Mouse (Mus musculus) liver, adult 2 months (tissue): ENCODE data around the gene Dock9. TPM values are rescaled to one million over a fixed set of nuclear protein-coding genes. Genes with fewer than 3 reads are reported as not detected.

Source experiments
- DNase-seq: peaks from one replicate; pipeline ENCODE4 v3.0.0-alpha.2; 2011; ENCODE audit warnings: low read depth, low spot score; ENCODE audit errors: extremely low read depth
- H3K27ac ChIP-seq: fragments of 200-500 bp; replicated peaks from 2 replicates; pipeline ENCODE4 v1.5.1; 2012; ENCODE audit warnings: low read depth, mild to moderate bottlenecking, control low read depth, inconsistent platforms, low read length; ENCODE audit not compliant: insufficient read depth
- H3K27me3 ChIP-seq: fragments of 200-500 bp; 2 replicates; pipeline ENCODE4 v1.6.1; 2012; ENCODE audit warnings: mild to moderate bottlenecking, moderate library complexity, low read length, inconsistent platforms; ENCODE audit not compliant: control insufficient read depth, insufficient read depth
- H3K36me3 ChIP-seq: fragments of 200-500 bp; 2 replicates; pipeline ENCODE4 v1.6.1; 2012; ENCODE audit warnings: low read length, inconsistent platforms; ENCODE audit not compliant: control insufficient read depth, insufficient read depth
- H3K4me1 ChIP-seq: fragments of 200-500 bp; 2 replicates; pipeline ENCODE4 v1.6.1; 2011; ENCODE audit warnings: low read length; ENCODE audit not compliant: control insufficient read depth, insufficient read depth
- H3K4me3 ChIP-seq: fragments of 200-500 bp; 2 replicates; pipeline ENCODE4 v1.5.1; 2011; ENCODE audit warnings: low read depth, mild to moderate bottlenecking, control low read depth, low read length, moderate library complexity; ENCODE audit not compliant: insufficient read depth
- H3K79me2 ChIP-seq: fragments of 200-500 bp; 2 replicates; pipeline ENCODE4 v1.6.1; 2012; ENCODE audit warnings: inconsistent platforms, mild to moderate bottlenecking, low read length, moderate library complexity; ENCODE audit not compliant: control insufficient read depth, insufficient read depth
- H3K9ac ChIP-seq: fragments of 200-500 bp; 2 replicates; pipeline ENCODE4 v1.6.1; 2012; ENCODE audit warnings: low read depth, mild to moderate bottlenecking, control low read depth, inconsistent platforms, low read length
- CTCF ChIP-seq: fragments of 200-500 bp; IDR thresholded peaks from 2 replicates; pipeline ENCODE4 v1.5.1; 2011; ENCODE audit warnings: low read depth, low read length, control low read depth
- POLR2A ChIP-seq: fragments of 200-500 bp; IDR thresholded peaks from 2 replicates; pipeline ENCODE4 v1.6.1; 2011; ENCODE audit warnings: low read length, control low read depth; ENCODE audit not compliant: insufficient read depth; ENCODE audit errors: extremely low read depth
- WGBS: fragments of 180-500 bp; shearing (Covaris S2); methylation state at CpG from one replicate; pipeline ENCODE4 v1.1.7; 2018; 5-methylcytosine and 5-hydroxymethylcytosine counted together
- polyA plus RNA-seq: library from polyadenylated mRNA; depleted of rRNA; stranded (reverse); fragments of >200 nt; gene quantifications from 2 replicates; pipeline ENCODE4 v1.2.3, GENCODE M21; 2012; rRNA removed
- total RNA-seq: library from RNA; depleted of rRNA; stranded (reverse); fragments of >200 nt; gene quantifications from 2 replicates; pipeline ENCODE4 v1.2.3, GENCODE M21; 2014; rRNA removed

The Dock9 gene
- total RNA-seq: 11.4 and 12.1 TPM in 2 replicates
- 2.8 and 3.8 TPM in 2 replicates for polyA plus RNA-seq

DNA sequence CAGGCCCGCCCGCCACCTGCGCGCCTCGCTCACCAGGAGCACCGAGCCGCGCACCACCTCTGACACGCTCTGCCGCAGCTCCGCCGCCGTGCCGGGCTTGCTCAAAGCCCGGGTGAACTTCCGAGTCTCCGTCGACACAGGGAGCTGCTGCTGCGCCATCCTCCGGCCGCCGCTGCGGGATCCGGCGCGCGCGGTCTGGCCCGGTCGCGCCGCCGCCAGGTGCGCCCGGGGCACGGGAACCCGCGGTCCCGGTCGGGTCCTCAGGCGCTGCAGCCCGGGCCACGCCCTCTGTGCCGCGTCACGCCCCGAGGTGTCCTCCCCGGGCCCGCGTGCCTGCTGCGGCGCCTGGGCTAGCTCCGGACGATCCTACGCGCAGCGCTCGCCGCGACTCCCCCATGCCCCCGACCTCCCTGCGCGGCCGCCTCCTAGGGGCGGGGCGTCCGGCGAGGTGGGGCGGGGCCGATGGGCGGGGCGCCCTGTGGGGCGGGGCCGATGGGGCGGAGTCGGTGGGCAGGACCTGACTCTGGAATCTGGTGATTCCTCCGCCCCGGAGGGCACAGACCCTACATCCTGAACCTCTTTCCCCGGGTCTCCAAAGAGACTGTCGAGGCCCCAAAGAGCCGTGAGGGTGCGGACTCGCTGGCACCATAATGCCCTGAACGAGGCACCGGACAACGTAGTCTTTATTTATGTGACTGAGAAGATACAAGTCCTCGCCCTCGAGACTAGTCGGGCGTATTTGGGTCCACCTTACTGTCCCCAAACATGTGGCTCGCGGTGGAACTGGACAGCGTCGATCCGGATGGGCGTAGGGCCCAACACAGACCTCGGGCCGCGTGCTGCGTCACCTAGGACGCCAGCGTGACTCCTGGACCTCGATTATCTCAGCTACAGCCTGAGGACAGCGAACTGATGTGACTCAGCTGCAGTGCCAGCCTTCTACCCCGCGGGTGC lies at the start of gene Dock9:
Gene Dock9, minus strand, starts transcription at position 381 of the 954 bp plus-strand sequence.
- Histone ChIP-seq H3K4me1 (peaks cover 5% of the 10 kb centered on the region; the same call in 1 of the 2 replicates), H3K27ac (peak within 1 kb of the TSS; percentile 88), H3K27me3 (no peaks in the 10 kb centered on the region), H3K36me3 (no peaks in the 10 kb centered on the region), H3K9ac (peak within 1 kb of the TSS; percentile 89), H3K79me2 (peaks cover 2% of the 10 kb centered on the region; the same call in 1 of the 2 replicates), H3K4me3 (peak within 1 kb of the TSS; percentile 70)
- DNase-seq: peak; percentile 73
- under 1% methylated on average over 105 of the region's 106 CpGs for WGBS
- TF ChIP-seq POLR2A (0 out of 2 replicates have a peak, but pooled peaks have one; percentile 66), CTCF (0 out of 2 replicates have a peak, but pooled peaks have one; percentile 20)

DNA sequence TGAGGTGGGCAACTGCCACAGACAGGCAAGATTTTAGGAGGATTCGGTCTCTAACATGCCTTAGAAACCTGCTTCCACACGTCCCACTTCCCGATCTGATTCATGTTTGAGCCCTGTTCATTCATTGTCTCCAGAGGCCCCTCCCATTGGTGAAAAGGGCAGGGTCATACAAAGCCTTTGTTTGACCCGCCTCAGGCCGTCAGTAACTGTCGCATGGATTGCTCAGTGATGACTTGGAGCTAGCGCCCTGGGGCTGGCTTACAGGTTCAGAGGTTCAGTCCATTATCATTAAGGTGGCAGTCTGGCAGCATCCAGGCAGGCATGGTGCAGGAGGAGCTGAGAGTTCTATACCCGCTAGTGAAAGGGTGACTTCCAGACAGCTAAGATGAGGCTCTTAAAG lies 46.8 kb upstream of the Dock9 start:
- TF ChIP-seq CTCF (no peak), POLR2A (no peak)
- Histone ChIP-seq H3K27me3 (no peaks in the 10 kb centered on the region), H3K36me3 (no peaks in the 10 kb centered on the region), H3K27ac (no peak overlapping the region), H3K4me3 (no peak overlapping the region), H3K4me1 (no peaks in the 10 kb centered on the region), H3K9ac (no peak overlapping the region), H3K79me2 (no peaks in the 10 kb centered on the region)
- WGBS: 82% methylated on average over 8 of the region's 8 CpGs
- no peak for DNase-seq

DNA sequence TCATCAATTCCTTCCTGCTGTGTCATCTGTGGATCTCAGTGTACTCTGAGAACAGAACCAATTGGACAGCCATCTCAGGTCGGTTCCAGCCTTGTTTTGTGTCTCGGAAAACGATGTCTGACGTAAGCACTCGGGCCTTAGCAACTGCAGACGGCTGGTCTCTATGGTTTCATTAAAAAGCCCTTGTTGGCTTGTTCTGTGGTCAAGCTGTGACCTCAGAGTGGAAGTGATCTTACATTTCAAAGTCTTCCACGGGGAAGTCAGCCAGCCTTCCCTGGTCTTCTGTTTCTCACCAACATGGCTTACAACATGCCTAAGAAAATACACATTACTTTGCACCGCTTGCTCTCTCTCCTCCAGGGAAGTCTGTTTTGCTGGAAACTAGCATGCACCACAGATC lies 42.6 kb upstream of the Dock9 start:
- 87% methylated on average over 8 of the region's 8 CpGs for WGBS

DNA sequence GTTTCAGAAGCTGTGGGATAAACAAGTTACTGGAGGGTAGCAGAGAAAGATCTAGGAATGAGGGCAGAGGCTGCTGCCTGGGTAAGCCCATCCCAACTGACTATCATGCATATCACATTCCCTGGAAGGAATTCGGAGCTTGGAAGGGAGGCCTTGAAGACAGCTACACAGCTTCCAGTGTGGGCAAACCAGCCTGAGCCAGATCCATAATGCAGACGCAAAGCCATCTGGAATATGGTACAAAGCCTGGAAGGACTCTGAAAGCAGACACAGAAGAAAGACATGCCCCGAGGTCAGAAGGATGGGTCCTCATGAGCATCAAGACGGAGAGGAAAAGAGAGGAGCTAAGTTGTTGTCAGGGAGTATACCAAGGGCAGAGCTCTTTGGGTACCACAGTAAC lies 40.5 kb upstream of the Dock9 start:
- WGBS: 89% methylated on average over 4 of the region's 4 CpGs
- TF ChIP-seq POLR2A (no peak), CTCF (no peak)
- no peaks in the 10 kb centered on the region for H3K27me3 ChIP-seq
- H3K9ac ChIP-seq: no peak overlapping the region
- no peak for DNase-seq
- no peaks in the 10 kb centered on the region for H3K79me2 ChIP-seq
- no peak overlapping the region for H3K27ac ChIP-seq
- H3K4me3 ChIP-seq: no peak overlapping the region
- H3K36me3 ChIP-seq: no peaks in the 10 kb centered on the region
- no peaks in the 10 kb centered on the region for H3K4me1 ChIP-seq

More for the DNA sequence above, 42.6 kb upstream of the Dock9 start:
- TF ChIP-seq CTCF (no peak), POLR2A (no peak)
- H3K4me1 ChIP-seq: no peaks in the 10 kb centered on the region
- H3K9ac ChIP-seq: no peak overlapping the region
- H3K36me3 ChIP-seq: no peaks in the 10 kb centered on the region
- no peaks in the 10 kb centered on the region for H3K79me2 ChIP-seq
- no peak overlapping the region for H3K27ac ChIP-seq
- H3K4me3 ChIP-seq: no peak overlapping the region
- no peaks in the 10 kb centered on the region for H3K27me3 ChIP-seq
- no peak for DNase-seq

DNA sequence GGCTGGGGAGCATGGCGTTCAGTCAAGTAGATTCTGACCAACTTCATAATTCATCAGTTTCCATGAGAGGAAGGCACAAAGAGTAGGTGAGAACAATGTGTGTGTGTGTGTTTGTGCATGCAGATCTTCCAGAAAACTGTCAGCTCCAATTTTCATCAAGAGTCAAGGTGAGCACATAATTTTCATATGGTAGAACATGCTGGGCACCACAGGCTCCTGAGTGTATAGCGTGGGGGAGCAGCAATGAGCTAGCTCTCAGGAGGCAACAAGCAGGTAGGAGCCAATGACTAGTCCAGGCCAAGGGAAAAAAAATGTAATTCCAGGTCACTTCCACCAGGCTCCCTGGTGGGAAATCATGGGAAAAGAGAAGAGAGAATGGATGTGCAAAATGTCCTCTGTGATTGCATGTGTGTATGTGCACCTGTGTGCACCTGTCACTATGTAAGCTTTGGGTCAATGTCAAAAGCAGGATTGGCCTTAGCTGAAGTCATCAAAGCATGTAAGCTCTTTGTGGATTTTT lies 35.4 kb upstream of the Dock9 start:
- no peak overlapping the region for H3K4me3 ChIP-seq
- no peaks in the 10 kb centered on the region for H3K79me2 ChIP-seq
- no peak for DNase-seq
- no peak overlapping the region for H3K27ac ChIP-seq
- no peaks in the 10 kb centered on the region for H3K4me1 ChIP-seq
- no peaks in the 10 kb centered on the region for H3K36me3 ChIP-seq
- H3K9ac ChIP-seq: no peak overlapping the region
- WGBS: 83% methylated on average over 2 of the region's 2 CpGs
- H3K27me3 ChIP-seq: no peaks in the 10 kb centered on the region
- TF ChIP-seq POLR2A (no peak), CTCF (no peak)
